9 mouse cellular contexts compared by ENCODE assay signal in genomic region chr5:93328059-93328458, GRCm38 (mm10).
DNase-seq lines count a peak whose midpoint lies in the region; ATAC-seq and TF ChIP-seq lines count a peak whose summit lies in the region.
"Had no signal": no experiment of that assay in that cellular context is flagged by ENCODE, and none has a peak within 500 bp of the region (broad histone marks: within the 10 kb centered on the region; RNA-seq: fewer than 3 reads in every experiment).

No protein-coding gene starts in this region.

- no peak overlapping the region for H3K27ac ChIP-seq in hindbrain, embryonic 10.5 days
- no peak overlapping the region for H3K27ac ChIP-seq in hindbrain, embryonic 12.5 days
- H3K27ac ChIP-seq in embryonic facial prominence, embryonic 10.5 days (replicated peaks) = no peak overlapping the region
- H3K27ac ChIP-seq in thymus, adult 2 months (ENCODE audit: control insufficient read depth, insufficient read depth, low read length) = no peak overlapping the region
- H3K27ac ChIP-seq: embryonic facial prominence, embryonic 12.5 days had no signal

- no peaks in the 10 kb centered on the region for H3K27me3 ChIP-seq in hindbrain, embryonic 10.5 days (ENCODE audit: insufficient read depth, poor library complexity, severe bottlenecking)
- H3K27me3 ChIP-seq in hindbrain, embryonic 12.5 days = no peaks in the 10 kb centered on the region
- no peaks in the 10 kb centered on the region for H3K27me3 ChIP-seq in embryonic facial prominence, embryonic 10.5 days (replicated peaks; ENCODE audit: low read depth, poor library complexity, severe bottlenecking)
- no peaks in the 10 kb centered on the region for H3K27me3 ChIP-seq in thymus, adult 2 months (ENCODE audit: control insufficient read depth, insufficient read depth, low read length)
- H3K27me3 ChIP-seq: embryonic facial prominence, embryonic 12.5 days had no signal

- H3K4me2 ChIP-seq in hindbrain, embryonic 12.5 days (replicated peaks) = no peak overlapping the region
- H3K4me2 ChIP-seq: embryonic facial prominence, embryonic 12.5 days had no signal

- H3K9me3 ChIP-seq in hindbrain, embryonic 10.5 days = no peaks in the 10 kb centered on the region
- no peaks in the 10 kb centered on the region for H3K9me3 ChIP-seq in hindbrain, embryonic 12.5 days (replicated peaks)
- no peaks in the 10 kb centered on the region for H3K9me3 ChIP-seq in embryonic facial prominence, embryonic 10.5 days
- H3K9me3 ChIP-seq: embryonic facial prominence, embryonic 12.5 days had no signal

- 28% methylated on average over 7 of the region's 7 CpGs for WGBS in hindbrain, embryonic 10.5 days
- WGBS in hindbrain, embryonic 12.5 days = 27% methylated on average over 7 of the region's 7 CpGs
- 27% methylated on average over 7 of the region's 7 CpGs for WGBS in embryonic facial prominence, embryonic 10.5 days
- WGBS in thymus, adult 2 months = 18% methylated on average over 7 of the region's 7 CpGs

- H3K36me3 ChIP-seq in hindbrain, embryonic 10.5 days = no peaks in the 10 kb centered on the region
- no peaks in the 10 kb centered on the region for H3K36me3 ChIP-seq in hindbrain, embryonic 12.5 days
- no peaks in the 10 kb centered on the region for H3K36me3 ChIP-seq in embryonic facial prominence, embryonic 10.5 days (replicated peaks)
- H3K36me3 ChIP-seq in thymus, adult 2 months (ENCODE audit: control insufficient read depth, insufficient read depth, low read length) = no peaks in the 10 kb centered on the region
- H3K36me3 ChIP-seq: embryonic facial prominence, embryonic 12.5 days had no signal

- H3K4me3 ChIP-seq in hindbrain, embryonic 10.5 days = no peak overlapping the region
- no peak overlapping the region for H3K4me3 ChIP-seq in hindbrain, embryonic 12.5 days
- H3K4me3 ChIP-seq in embryonic facial prominence, embryonic 10.5 days = no peak overlapping the region
- H3K4me3 ChIP-seq in thymus, adult 2 months (ENCODE audit: control insufficient read depth, insufficient read depth, low read length) = no peak overlapping the region
- H3K4me3 ChIP-seq: embryonic facial prominence, embryonic 12.5 days had no signal

- no peak for TF ChIP-seq POLR2A in thymus, adult 2 months (IDR thresholded peaks at IDR 0.05; ENCODE audit: control insufficient read depth, extremely low read depth, insufficient read depth, low read length, poor library complexity)

- peak; percentile 75; the same call in 1 of the 2 replicates for TF ChIP-seq CTCF in thymus, adult 2 months (IDR thresholded peaks at IDR 0.05; ENCODE audit: borderline replicate concordance, control insufficient read depth, extremely low read depth, insufficient read depth, low read length, poor library complexity)

- no peak for ATAC-seq in hindbrain, embryonic 12.5 days (ENCODE audit: low FRiP score)
- ATAC-seq in hematopoietic stem cell, adult 5-6 weeks (replicated peaks in 1 of 2; ENCODE audit: insufficient read depth in 1 of 2, low FRiP score in 2 of 2, low TSS enrichment in 1 of 2, low read depth in 1 of 2, poor library complexity in 2 of 2, severe bottlenecking in 2 of 2) = peak; percentile 82 to 84
- 0 out of 2 replicates have a peak, but pooled peaks have one; percentile 41 for ATAC-seq in neutrophil, adult 5-6 weeks (ENCODE audit: extremely low read depth, insufficient number of reproducible peaks, low FRiP score, poor library complexity, severe bottlenecking)

- no peaks in the 10 kb centered on the region for H3K4me1 ChIP-seq in hindbrain, embryonic 10.5 days (replicated peaks)
- no peaks in the 10 kb centered on the region for H3K4me1 ChIP-seq in hindbrain, embryonic 12.5 days
- no peaks in the 10 kb centered on the region for H3K4me1 ChIP-seq in embryonic facial prominence, embryonic 10.5 days
- H3K4me1 ChIP-seq in thymus, adult 2 months (replicated peaks; ENCODE audit: control insufficient read depth, insufficient read depth, low read length) = no peaks in the 10 kb centered on the region
- H3K4me1 ChIP-seq: embryonic facial prominence, embryonic 12.5 days had no signal

- DNase-seq in hindbrain, embryonic 10.5 days (ENCODE audit: low spot score) = peak; percentile 48
- peak; percentile 78 for DNase-seq in adrenal gland, postnatal 25 days
- peak; percentile 66 for DNase-seq in embryonic facial prominence, embryonic 10.5 days (ENCODE audit: low spot score)
- DNase-seq in left cerebral cortex, adult 8-10 months (ENCODE audit: low spot score in 2 of 2) = peak; percentile 28 to 37
- DNase-seq in thymus, adult 2 months = peak; percentile 64

- H3K9ac ChIP-seq in hindbrain, embryonic 12.5 days = no peak overlapping the region
- H3K9ac ChIP-seq: embryonic facial prominence, embryonic 12.5 days had no signal
